Mouse (Mus musculus) embryonic facial prominence, embryonic 10.5 days (tissue): ENCODE results near the gene Piezo1. TPM values are rescaled to one million over a fixed set of nuclear protein-coding genes. Genes with fewer than 3 reads are reported as not detected.

Experiments used
- DNase-seq: peaks from one replicate; pipeline ENCODE4 v3.0.0-alpha.2; 2017; ENCODE audit warnings: low spot score
- H3K27ac ChIP-seq: fragments of 300-500 bp; sonication (generic); replicated peaks from 2 replicates; pipeline ENCODE4 v1.5.1; 2016; ENCODE audit warnings: mild to moderate bottlenecking
- H3K27me3 ChIP-seq: fragments of 300-500 bp; sonication (generic); replicated peaks from 2 replicates; pipeline ENCODE4 v1.6.1; 2016; ENCODE audit warnings: low read depth, mild to moderate bottlenecking; ENCODE audit not compliant: poor library complexity, severe bottlenecking
- H3K36me3 ChIP-seq: fragments of 300-500 bp; sonication (generic); replicated peaks from 2 replicates; pipeline ENCODE4 v1.6.1; 2016; ENCODE audit warnings: mild to moderate bottlenecking, moderate library complexity
- H3K4me1 ChIP-seq: fragments of 300-500 bp; sonication (generic); 2 replicates; pipeline ENCODE4 v1.6.1; 2016
- H3K4me3 ChIP-seq: fragments of 300-500 bp; sonication (generic); 2 replicates; pipeline ENCODE4 v1.5.1; 2016; ENCODE audit warnings: mild to moderate bottlenecking, moderate library complexity
- H3K9me3 ChIP-seq: fragments of 300-500 bp; sonication (generic); 2 replicates; pipeline ENCODE4 v1.6.1; 2016; ENCODE audit warnings: mild to moderate bottlenecking
- WGBS: fragments of 180-500 bp; shearing (Covaris S2); methylation state at CpG from one replicate; pipeline ENCODE4 v1.1.7; 2016; 5-methylcytosine and 5-hydroxymethylcytosine counted together
- polyA plus RNA-seq: library from polyadenylated mRNA; unstranded; fragments of >200 nt; fragmentation: Nextera tagmentation; extraction: Ambion mirVana; gene quantifications from 2 replicates; pipeline ENCODE4 v1.2.1, GENCODE M21; 2016

Piezo1 gene
- polyA plus RNA-seq, 1 experiment from 2014 or later = 9.0 TPM

GRCm38 (mm10) chr8:122512392-122512791 lies 38.7 kb downstream of the Piezo1 start:
- DNase-seq = no peak
- WGBS = 77% methylated on average over 7 of the region's 7 CpGs
- Histone ChIP-seq H3K9me3 (no peaks in the 10 kb centered on the region), H3K36me3 (0 out of 2 replicates have a peak, but pooled peaks cover 7% of the 10 kb centered on the region), H3K4me1 (peaks cover 35% of the 10 kb centered on the region), H3K4me3 (no peak overlapping the region), H3K27me3 (no peaks in the 10 kb centered on the region), H3K27ac (no peak overlapping the region)

- no peak for DNase-seq
- peak overlapping the region; percentile 15; the same call in 1 of the 2 replicates for H3K27ac ChIP-seq
- 78% methylated on average over 16 of the region's 16 CpGs for WGBS
Observed at GRCm38 (mm10) chr8:122511552-122511951, 39.6 kb downstream of the Piezo1 start.

GRCm38 (mm10) chr8:122500856-122501255 lies 50.3 kb downstream of the Piezo1 start:
- DNase-seq = peak; percentile 83
- H3K9me3 ChIP-seq = no peaks in the 10 kb centered on the region
- no peaks in the 10 kb centered on the region for H3K27me3 ChIP-seq
- peaks cover 16% of the 10 kb centered on the region for H3K4me1 ChIP-seq
- WGBS = 35% methylated on average over 10 of the region's 10 CpGs
- no peak overlapping the region for H3K27ac ChIP-seq
- H3K4me3 ChIP-seq = no peak overlapping the region
- H3K36me3 ChIP-seq = peaks cover 64% of the 10 kb centered on the region

More at GRCm38 (mm10) chr8:122511552-122511951, 39.6 kb downstream of the Piezo1 start:
- Histone ChIP-seq H3K4me3 (no peak overlapping the region), H3K27me3 (no peaks in the 10 kb centered on the region), H3K9me3 (no peaks in the 10 kb centered on the region), H3K4me1 (peaks cover 27% of the 10 kb centered on the region), H3K36me3 (peaks cover 11% of the 10 kb centered on the region; the same call in 1 of the 2 replicates)

GRCm38 (mm10) chr8:122497912-122498311 lies 53.2 kb downstream of the Piezo1 start:
- no peak overlapping the region for H3K4me3 ChIP-seq
- no peaks in the 10 kb centered on the region for H3K27me3 ChIP-seq
- WGBS = 77% methylated on average over 17 of the region's 17 CpGs
- no peak overlapping the region for H3K27ac ChIP-seq
- peaks cover 3% of the 10 kb centered on the region; the same call in 1 of the 2 replicates for H3K4me1 ChIP-seq
- DNase-seq = no peak
- peaks cover 82% of the 10 kb centered on the region for H3K36me3 ChIP-seq
- H3K9me3 ChIP-seq = no peaks in the 10 kb centered on the region

- no peak overlapping the region for H3K27ac ChIP-seq
- peaks cover 90% of the 10 kb centered on the region for H3K36me3 ChIP-seq
- peaks cover 3% of the 10 kb centered on the region; the same call in 1 of the 2 replicates for H3K4me1 ChIP-seq
- DNase-seq = no peak
- 85% methylated on average over 12 of the region's 12 CpGs for WGBS
- no peaks in the 10 kb centered on the region for H3K27me3 ChIP-seq
- no peaks in the 10 kb centered on the region for H3K9me3 ChIP-seq
- H3K4me3 ChIP-seq = no peak overlapping the region
Observed at GRCm38 (mm10) chr8:122497016-122497734, 54.0 kb downstream of the Piezo1 start.

- Histone ChIP-seq H3K4me1 (no peaks in the 10 kb centered on the region), H3K27ac (no peak overlapping the region), H3K36me3 (peaks cover 96% of the 10 kb centered on the region), H3K4me3 (no peak overlapping the region), H3K9me3 (0 out of 2 replicates have a peak, but pooled peaks cover 4% of the 10 kb centered on the region), H3K27me3 (no peaks in the 10 kb centered on the region)
- 95% methylated on average over 9 of the region's 9 CpGs for WGBS
- no peak for DNase-seq
Observed at GRCm38 (mm10) chr8:122488387-122488786, 62.7 kb downstream of the Piezo1 start.

- Histone ChIP-seq H3K27ac (no peak overlapping the region), H3K9me3 (0 out of 2 replicates have a peak, but pooled peaks cover 4% of the 10 kb centered on the region), H3K27me3 (no peaks in the 10 kb centered on the region), H3K36me3 (peaks cover 100% of the 10 kb centered on the region), H3K4me3 (no peak overlapping the region), H3K4me1 (no peaks in the 10 kb centered on the region)
- DNase-seq = no peak
- WGBS = 92% methylated on average over 12 of the region's 12 CpGs
Observed at GRCm38 (mm10) chr8:122484831-122485230, 66.3 kb downstream of the Piezo1 start.

- peaks cover 100% of the 10 kb centered on the region for H3K36me3 ChIP-seq
- H3K27me3 ChIP-seq = no peaks in the 10 kb centered on the region
- no peaks in the 10 kb centered on the region for H3K4me1 ChIP-seq
- 0 out of 2 replicates have a peak, but pooled peaks cover 4% of the 10 kb centered on the region for H3K9me3 ChIP-seq
- no peak for DNase-seq
- H3K27ac ChIP-seq = no peak overlapping the region
- WGBS = 94% methylated on average over 7 of the region's 7 CpGs
- H3K4me3 ChIP-seq = no peak overlapping the region
Observed at GRCm38 (mm10) chr8:122483877-122484276, 67.3 kb downstream of the Piezo1 start.

GRCm38 (mm10) chr8:122482448-122482847 lies 68.7 kb downstream of the Piezo1 start:
- Histone ChIP-seq H3K27me3 (no peaks in the 10 kb centered on the region), H3K4me3 (no peak overlapping the region), H3K36me3 (peaks cover 100% of the 10 kb centered on the region), H3K27ac (no peak overlapping the region), H3K4me1 (peaks cover 3% of the 10 kb centered on the region; the same call in 1 of the 2 replicates), H3K9me3 (0 out of 2 replicates have a peak, but pooled peaks cover 4% of the 10 kb centered on the region)
- DNase-seq = no peak
- WGBS = 96% methylated on average over 8 of the region's 8 CpGs

GRCm38 (mm10) chr8:122475580-122476320 lies 75.4 kb downstream of the Piezo1 start, which contains the start of the genes Rnf166 and Ctu2:
TSS of gene Rnf166 (minus strand) at chr8:122476064.
TSS of gene Ctu2 (plus strand) at chr8:122476143.
- H3K27ac ChIP-seq = peak within 1 kb of the TSS; percentile 90
- peaks cover 64% of the 10 kb centered on the region for H3K36me3 ChIP-seq
- peak within 1 kb of the TSS; percentile 99 for H3K4me3 ChIP-seq
- H3K4me1 ChIP-seq = peaks cover 32% of the 10 kb centered on the region
- H3K9me3 ChIP-seq = no peaks in the 10 kb centered on the region
- no peaks in the 10 kb centered on the region for H3K27me3 ChIP-seq
- 2% methylated on average over 103 of the region's 103 CpGs for WGBS
- DNase-seq = peak; percentile 96

GRCm38 (mm10) chr8:122474951-122475560 lies 76.1 kb downstream of the Piezo1 start:
- no peaks in the 10 kb centered on the region for H3K27me3 ChIP-seq
- peak overlapping the region; percentile 90 for H3K27ac ChIP-seq
- H3K4me1 ChIP-seq = peaks cover 32% of the 10 kb centered on the region
- H3K36me3 ChIP-seq = peaks cover 64% of the 10 kb centered on the region
- H3K9me3 ChIP-seq = no peaks in the 10 kb centered on the region
- 18% methylated on average over 16 of the region's 16 CpGs for WGBS
- DNase-seq = no peak
- peak overlapping the region; percentile 99 for H3K4me3 ChIP-seq

- peaks cover 32% of the 10 kb centered on the region for H3K4me1 ChIP-seq
- H3K27ac ChIP-seq = no peak overlapping the region
- peaks cover 64% of the 10 kb centered on the region for H3K36me3 ChIP-seq
- no peaks in the 10 kb centered on the region for H3K9me3 ChIP-seq
- WGBS = 89% methylated on average over 8 of the region's 8 CpGs
- no peak for DNase-seq
- H3K27me3 ChIP-seq = no peaks in the 10 kb centered on the region
- no peak overlapping the region for H3K4me3 ChIP-seq
Observed at GRCm38 (mm10) chr8:122473911-122474421, 77.2 kb downstream of the Piezo1 start.
